Mouse (Mus musculus) cerebellum, postnatal 25 days (tissue): ENCODE results near the gene Hoxa7.

ENCODE experiments used
- DNase-seq, 2 experiments: peaks; one replicate each; pipeline ENCODE4 v3.0.0; 2021; ENCODE audit warnings: mixed read lengths in 2 of 2

Hoxa7 gene

GRCm38 (mm10) chr6:52223939-52224760 is 2.5 kb upstream of the Hoxa7 start:
- DNase-seq: no peak

- no peak for DNase-seq
These were observed 1.1 kb upstream of the Hoxa7 start for GRCm38 (mm10) chr6:52222729-52223128.

- DNase-seq: no peak
These were observed 485 bp upstream of the Hoxa7 start for GRCm38 (mm10) chr6:52221993-52222685.

- no peak for DNase-seq
These were observed 766 bp downstream of the Hoxa7 start for GRCm38 (mm10) chr6:52220865-52221310.

- DNase-seq: no peak
These were observed 1.4 kb downstream of the Hoxa7 start for GRCm38 (mm10) chr6:52220003-52220864.

- DNase-seq: no peak
These were observed 2.3 kb downstream of the Hoxa7 start for GRCm38 (mm10) chr6:52219234-52219942.

- DNase-seq: no peak
These were observed 2.9 kb downstream of the Hoxa7 start for GRCm38 (mm10) chr6:52218643-52219215.

- no peak for DNase-seq
These were observed 3.6 kb downstream of the Hoxa7 start for GRCm38 (mm10) chr6:52217895-52218642.

- no peak for DNase-seq
These were observed 4.2 kb downstream of the Hoxa7 start for GRCm38 (mm10) chr6:52217459-52217768.

GRCm38 (mm10) chr6:52216691-52217458 is 4.8 kb downstream of the Hoxa7 start:
- no peak for DNase-seq

- DNase-seq: no peak
These were observed 5.7 kb downstream of the Hoxa7 start for GRCm38 (mm10) chr6:52215771-52216535.

GRCm38 (mm10) chr6:52215070-52215469 is 6.6 kb downstream of the Hoxa7 start:
- no peak for DNase-seq

- DNase-seq: no peak
These were observed 7.4 kb downstream of the Hoxa7 start for GRCm38 (mm10) chr6:52214271-52214670.

GRCm38 (mm10) chr6:52213119-52213986 is 8.3 kb downstream of the Hoxa7 start, which contains the start of the genes Hoxa3 and Gm28308:
Hoxa3 (minus strand) TSS chr6:52213336.
Gm28308 (minus strand) TSS chr6:52213339.
- DNase-seq: no peak

GRCm38 (mm10) chr6:52212556-52213118 is 9.0 kb downstream of the Hoxa7 start:
- no peak for DNase-seq

- no peak for DNase-seq
These were observed 9.7 kb downstream of the Hoxa7 start for GRCm38 (mm10) chr6:52211961-52212360.

GRCm38 (mm10) chr6:52211170-52211935 is 10.3 kb downstream of the Hoxa7 start:
- peak; percentile 67 to 79 for DNase-seq

- no peak for DNase-seq
These were observed 12.0 kb downstream of the Hoxa7 start for GRCm38 (mm10) chr6:52209685-52210046.
